Mouse (Mus musculus) forebrain, postnatal 0 days (tissue): ENCODE measurements at regions not wholly inside any gene's neighbourhood (a gene's known extent, or its start where the extent isn't known, plus 50 kb on each side); places are given as distances from the start of the nearest gene placed in this dataset.

ENCODE experiments used
- ATAC-seq: fragments of 200-750 bp; cut with Nextera tagmentation; 2 replicates; pipeline ENCODE4 v1.8.0; 2017; ENCODE audit warnings: mild to moderate bottlenecking, moderate library complexity
- DNase-seq: peaks from one replicate; pipeline ENCODE4 v3.0.0-alpha.2; 2015
- H3K27ac ChIP-seq: fragments of 300-500 bp; sonication (generic); 2 replicates; pipeline ENCODE4 v1.5.1; 2014; ENCODE audit warnings: low read depth, mild to moderate bottlenecking, antibody characterized with exemption, low read length, moderate library complexity, mixed read lengths
- H3K27me3 ChIP-seq: fragments of 300-500 bp; sonication (generic); 2 replicates; pipeline ENCODE4 v1.6.1; 2014; ENCODE audit warnings: mild to moderate bottlenecking, low read length, mixed read lengths; ENCODE audit not compliant: insufficient read depth
- H3K36me3 ChIP-seq: fragments of 300-500 bp; sonication (generic); 2 replicates; pipeline ENCODE4 v1.6.1; 2014; ENCODE audit warnings: mild to moderate bottlenecking, moderate library complexity; ENCODE audit not compliant: insufficient read depth
- H3K4me1 ChIP-seq: fragments of 300-500 bp; sonication (generic); 2 replicates; pipeline ENCODE4 v1.6.1; 2014; ENCODE audit warnings: antibody characterized with exemption; ENCODE audit not compliant: insufficient read depth
- H3K4me2 ChIP-seq: fragments of 300-500 bp; sonication (generic); 2 replicates; pipeline ENCODE4 v1.6.1; 2014; ENCODE audit warnings: low read depth, mild to moderate bottlenecking, moderate library complexity
- H3K4me3 ChIP-seq: fragments of 300-500 bp; sonication (generic); 2 replicates; pipeline ENCODE4 v1.5.1; 2014; ENCODE audit warnings: low read depth, low read length, mixed read lengths
- H3K9ac ChIP-seq: fragments of 300-500 bp; sonication (generic); 2 replicates; pipeline ENCODE4 v1.6.1; 2014; ENCODE audit warnings: mild to moderate bottlenecking
- H3K9me3 ChIP-seq: fragments of 300-500 bp; sonication (generic); 2 replicates; pipeline ENCODE4 v1.6.1; 2016; ENCODE audit warnings: low read length
- CTCF ChIP-seq: sonication (generic); IDR thresholded peaks from 2 replicates; pipeline ENCODE4 v1.5.1; 2016; ENCODE audit warnings: antibody characterized with exemption, control low read depth, low read depth
- WGBS: fragments of 180-500 bp; shearing (Covaris S2); extraction: QIAGEN DNeasy Blood & Tissue Kit; methylation state at CpG from one replicate; pipeline ENCODE4 v1.1.7; 2014; 5-methylcytosine and 5-hydroxymethylcytosine counted together

GRCm38 (mm10) chr13:103396526-103397020, 62.3 kb upstream of the Mast4 start:
- no peak for DNase-seq
- no peak overlapping the region for H3K27ac ChIP-seq
- no peaks in the 10 kb centered on the region for H3K36me3 ChIP-seq

GRCm38 (mm10) chr13:103396099-103396498, 61.8 kb upstream of the Mast4 start:
- no peak overlapping the region for H3K27ac ChIP-seq
- no peaks in the 10 kb centered on the region for H3K4me1 ChIP-seq
- no peaks in the 10 kb centered on the region for H3K9me3 ChIP-seq
- WGBS, result 92% methylated on average over 9 of the region's 9 CpGs
- H3K36me3 ChIP-seq, result no peaks in the 10 kb centered on the region
- H3K27me3 ChIP-seq, result no peaks in the 10 kb centered on the region
- no peak overlapping the region for H3K9ac ChIP-seq
- DNase-seq, result no peak
- H3K4me2 ChIP-seq, result no peak overlapping the region
- no peak overlapping the region for H3K4me3 ChIP-seq
- no peak for ATAC-seq
- no peak for TF ChIP-seq CTCF

More at GRCm38 (mm10) chr13:103396526-103397020, 62.3 kb upstream of the Mast4 start:
- no peak for ATAC-seq
- Histone ChIP-seq H3K4me3 (no peak overlapping the region), H3K9ac (no peak overlapping the region), H3K27me3 (no peaks in the 10 kb centered on the region), H3K4me2 (no peak overlapping the region), H3K9me3 (no peaks in the 10 kb centered on the region), H3K4me1 (no peaks in the 10 kb centered on the region)
- WGBS, result 82% methylated on average over 2 of the region's 2 CpGs
- no peak for TF ChIP-seq CTCF

- no peak for TF ChIP-seq CTCF
- Histone ChIP-seq H3K9ac (no peak overlapping the region), H3K27ac (no peak overlapping the region), H3K4me3 (no peak overlapping the region), H3K27me3 (no peaks in the 10 kb centered on the region), H3K9me3 (no peaks in the 10 kb centered on the region), H3K4me2 (no peak overlapping the region), H3K4me1 (no peaks in the 10 kb centered on the region), H3K36me3 (no peaks in the 10 kb centered on the region)
- DNase-seq (no peak), ATAC-seq (no peak)
- WGBS, result 84% methylated on average over 3 of the region's 3 CpGs
Observed at GRCm38 (mm10) chr13:103392581-103392980, 58.3 kb upstream of the Mast4 start.

- no peak overlapping the region for H3K27ac ChIP-seq
- no peak for DNase-seq
- ATAC-seq, result no peak
- H3K4me2 ChIP-seq, result no peak overlapping the region
- no peaks in the 10 kb centered on the region for H3K36me3 ChIP-seq
- no peak overlapping the region for H3K4me3 ChIP-seq
- no peaks in the 10 kb centered on the region for H3K9me3 ChIP-seq
- H3K4me1 ChIP-seq, result no peaks in the 10 kb centered on the region
- WGBS, result 88% methylated on average over 4 of the region's 4 CpGs
- H3K27me3 ChIP-seq, result no peaks in the 10 kb centered on the region
- no peak for TF ChIP-seq CTCF
- H3K9ac ChIP-seq, result no peak overlapping the region
Observed at GRCm38 (mm10) chr13:103391396-103391795, 57.1 kb upstream of the Mast4 start.

- Histone ChIP-seq H3K27ac (no peak overlapping the region), H3K4me1 (no peaks in the 10 kb centered on the region), H3K9ac (no peak overlapping the region), H3K36me3 (no peaks in the 10 kb centered on the region), H3K9me3 (no peaks in the 10 kb centered on the region), H3K4me3 (no peak overlapping the region), H3K27me3 (no peaks in the 10 kb centered on the region), H3K4me2 (no peak overlapping the region)
- WGBS, result 94% methylated on average over 3 of the region's 3 CpGs
- TF ChIP-seq CTCF, result no peak
- DNase-seq, result no peak
- ATAC-seq, result no peak
Observed at GRCm38 (mm10) chr13:103390991-103391390, 56.7 kb upstream of the Mast4 start.

GRCm38 (mm10) chr13:103386948-103387347, 52.7 kb upstream of the Mast4 start:
- no peak for ATAC-seq
- WGBS, result 94% methylated on average over 5 of the region's 5 CpGs
- Histone ChIP-seq H3K27me3 (no peaks in the 10 kb centered on the region), H3K4me3 (no peak overlapping the region), H3K36me3 (no peaks in the 10 kb centered on the region), H3K4me1 (no peaks in the 10 kb centered on the region), H3K9me3 (no peaks in the 10 kb centered on the region), H3K4me2 (no peak overlapping the region), H3K9ac (no peak overlapping the region), H3K27ac (no peak overlapping the region)
- DNase-seq, result no peak
- no peak for TF ChIP-seq CTCF
